Mouse (Mus musculus): ENCODE data around the gene LTO1.

- TF ChIP-seq GATA1 (IDR thresholded peaks at IDR 0.05; ENCODE audit: borderline replicate concordance, low read length): no peak
- TF ChIP-seq FLI1 (IDR thresholded peaks at IDR 0.05; ENCODE audit: low read length): no peak
Observed at GRCm38 (mm10) chr7:144918823-144919222, 3.9 kb downstream of the LTO1 start.
